Comparison of ENCODE assay signal across 16 mouse cellular contexts in genomic region chr1:105801252-105801651, GRCm38 (mm10). TPM values are rescaled to one million over a fixed set of nuclear protein-coding genes. Genes with fewer than 3 reads are reported as not detected.
"Had no signal": no experiment of that assay in that cellular context is flagged by ENCODE, and none has a peak within 500 bp of the region (broad histone marks: within the 10 kb centered on the region; RNA-seq: fewer than 3 reads in every experiment).

No protein-coding gene starts in this region.

- H3K36me3 ChIP-seq: liver, embryonic 13.5 days had no signal

- H3K27me3 ChIP-seq: liver, embryonic 13.5 days had no signal

- H3K9me3 ChIP-seq: liver, embryonic 13.5 days had no signal

- H3K27ac ChIP-seq: kidney, postnatal 0 days; layer of hippocampus, adult 2 months; left cerebral cortex, adult 2 months; liver, embryonic 13.5 days had no signal

- H3K9ac ChIP-seq: liver, embryonic 13.5 days had no signal

- DNase-seq: kidney, adult 18-20 months; kidney, adult 9 months; kidney, postnatal 25 days; layer of hippocampus, postnatal 36 days; lung, adult 2 months; lung, postnatal 14 days; lung, postnatal 4 days; midbrain, embryonic 14.5 days; spleen, adult 18-20 months; thymus, postnatal 36 days had no signal

- H3K4me3 ChIP-seq: layer of hippocampus, adult 2 months; left cerebral cortex, adult 2 months; liver, embryonic 13.5 days had no signal

- H3K4me2 ChIP-seq: liver, embryonic 13.5 days; midbrain, embryonic 11.5 days had no signal

RNA-seq across cellular contexts. Expression of gene Tnfrsf11a, which starts 20.7 kb away (rescaled TPM):
- total RNA-seq: megakaryocyte-erythroid progenitor cell, adult 5-6 weeks had no signal
